Mouse (Mus musculus): ENCODE results near the gene Slc5a6. TPM values are rescaled to one million over a fixed set of nuclear protein-coding genes. Genes with fewer than 3 reads are reported as not detected.
"Not testable (repeated sequence)": the region's sequence is repeated elsewhere in the genome, so short reads cannot be mapped to it uniquely, and the experiment has no call there.

The Slc5a6 gene
- polyA plus RNA-seq, 1 experiment from 2014 or later: 6.5 TPM

GRCm38 (mm10) chr5:31022690-31023089 is 26.0 kb downstream of the Slc5a6 start:
- no peaks in the 10 kb centered on the region for H3K36me3 ChIP-seq (ENCODE audit: control insufficient read depth, insufficient read depth, low read length)
- no peak overlapping the region for H3K4me2 ChIP-seq (ENCODE audit: low read length)
- no peak overlapping the region for H3K4me3 ChIP-seq (ENCODE audit: control insufficient read depth in 1 of 2, insufficient read depth in 1 of 2, low read depth in 1 of 2, low read length in 2 of 2)
- no peak for ATAC-seq (ENCODE audit: insufficient number of reproducible peaks, insufficient read depth, low FRiP score, low read depth)
- H3K9ac ChIP-seq (ENCODE audit: low read length): no peak overlapping the region
- H3K27me3 ChIP-seq (ENCODE audit: control insufficient read depth, insufficient read depth, low read length): no peaks in the 10 kb centered on the region
- 68% methylated on average over 1 of the region's 1 CpGs for WGBS
- H3K27ac ChIP-seq (replicated peaks in 1 of 2; ENCODE audit: control insufficient read depth in 1 of 2, insufficient read depth in 1 of 2, low read depth in 2 of 2, low read length in 2 of 2): no peak overlapping the region
- no peaks in the 10 kb centered on the region for H3K4me1 ChIP-seq (ENCODE audit: control insufficient read depth in 2 of 2, insufficient read depth in 2 of 2, low read length in 2 of 2)
- no peaks in the 10 kb centered on the region for H3K9me3 ChIP-seq (ENCODE audit: control insufficient read depth, low read length)

- not testable (repeated sequence) for H3K4me2 ChIP-seq (ENCODE audit: low read length); H3K4me1 ChIP-seq (ENCODE audit: control insufficient read depth in 2 of 2, insufficient read depth in 2 of 2, low read length in 2 of 2); H3K4me3 ChIP-seq (ENCODE audit: control insufficient read depth in 1 of 2, insufficient read depth in 1 of 2, low read depth in 1 of 2, low read length in 2 of 2); H3K27ac ChIP-seq (replicated peaks in 1 of 2; ENCODE audit: control insufficient read depth in 1 of 2, insufficient read depth in 1 of 2, low read depth in 2 of 2, low read length in 2 of 2); H3K9ac ChIP-seq (ENCODE audit: low read length); ATAC-seq (ENCODE audit: insufficient number of reproducible peaks, insufficient read depth, low FRiP score, low read depth); H3K27me3 ChIP-seq (ENCODE audit: control insufficient read depth, insufficient read depth, low read length); H3K36me3 ChIP-seq (ENCODE audit: control insufficient read depth, insufficient read depth, low read length); H3K9me3 ChIP-seq (ENCODE audit: control insufficient read depth, low read length)
- 92% methylated on average over 4 of the region's 5 CpGs for WGBS
Measured at GRCm38 (mm10) chr5:31021790-31022189, 26.9 kb downstream of the Slc5a6 start.

DNA sequence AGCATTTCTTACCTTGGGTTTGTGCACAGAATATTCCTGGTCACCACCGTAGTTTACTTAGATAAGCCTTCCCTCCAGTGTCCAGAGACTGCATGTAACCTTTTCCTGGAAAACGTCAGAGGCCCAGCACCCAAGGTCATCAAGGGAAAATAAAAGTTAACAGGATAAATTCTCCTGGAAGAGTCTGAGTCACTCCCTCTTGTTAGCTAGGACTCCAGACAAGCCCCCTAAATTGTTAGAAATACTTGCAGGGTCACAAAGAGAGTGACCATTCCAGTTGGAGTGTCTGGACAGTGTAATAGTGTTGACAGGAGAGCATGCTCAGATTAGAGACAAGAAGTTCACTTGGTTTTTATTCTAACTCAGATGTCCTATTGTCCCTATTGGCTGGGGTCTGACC is 32.8 kb downstream of the Slc5a6 start:
- no peaks in the 10 kb centered on the region for H3K9me3 ChIP-seq (ENCODE audit: control insufficient read depth, low read length)
- no peak overlapping the region for H3K9ac ChIP-seq (ENCODE audit: low read length)
- H3K27me3 ChIP-seq (ENCODE audit: control insufficient read depth, insufficient read depth, low read length): no peaks in the 10 kb centered on the region
- no peaks in the 10 kb centered on the region for H3K36me3 ChIP-seq (ENCODE audit: control insufficient read depth, insufficient read depth, low read length)
- 4% methylated on average over 2 of the region's 2 CpGs for WGBS
- ATAC-seq (ENCODE audit: insufficient number of reproducible peaks, insufficient read depth, low FRiP score, low read depth): no peak
- peaks cover 3% of the 10 kb centered on the region in 2 experiments; a peak in 2 of 4 replicates for H3K4me1 ChIP-seq (ENCODE audit: control insufficient read depth in 2 of 2, insufficient read depth in 2 of 2, low read length in 2 of 2)
- H3K4me3 ChIP-seq (ENCODE audit: control insufficient read depth in 1 of 2, insufficient read depth in 1 of 2, low read depth in 1 of 2, low read length in 2 of 2): no peak overlapping the region
- no peak overlapping the region for H3K4me2 ChIP-seq (ENCODE audit: low read length)
- H3K27ac ChIP-seq (replicated peaks in 1 of 2; ENCODE audit: control insufficient read depth in 1 of 2, insufficient read depth in 1 of 2, low read depth in 2 of 2, low read length in 2 of 2): peak overlapping the region; percentile 24 to 46; a peak in 3 of 4 replicates

- no peak overlapping the region for H3K9ac ChIP-seq (ENCODE audit: low read length)
- no peak overlapping the region for H3K4me3 ChIP-seq (ENCODE audit: control insufficient read depth in 1 of 2, insufficient read depth in 1 of 2, low read depth in 1 of 2, low read length in 2 of 2)
- H3K4me1 ChIP-seq (ENCODE audit: control insufficient read depth in 2 of 2, insufficient read depth in 2 of 2, low read length in 2 of 2): peaks cover 3% of the 10 kb centered on the region in 2 experiments; a peak in 2 of 4 replicates
- H3K36me3 ChIP-seq (ENCODE audit: control insufficient read depth, insufficient read depth, low read length): no peaks in the 10 kb centered on the region
- H3K27ac ChIP-seq (replicated peaks in 1 of 2; ENCODE audit: control insufficient read depth in 1 of 2, insufficient read depth in 1 of 2, low read depth in 2 of 2, low read length in 2 of 2): no peak overlapping the region
- no peaks in the 10 kb centered on the region for H3K9me3 ChIP-seq (ENCODE audit: control insufficient read depth, low read length)
- 75% methylated on average over 3 of the region's 3 CpGs for WGBS
- no peaks in the 10 kb centered on the region for H3K27me3 ChIP-seq (ENCODE audit: control insufficient read depth, insufficient read depth, low read length)
- no peak for ATAC-seq (ENCODE audit: insufficient number of reproducible peaks, insufficient read depth, low FRiP score, low read depth)
- H3K4me2 ChIP-seq (ENCODE audit: low read length): no peak overlapping the region
Measured at GRCm38 (mm10) chr5:31012737-31013136, 36.0 kb downstream of the Slc5a6 start.

GRCm38 (mm10) chr5:31004184-31004583 is 44.5 kb downstream of the Slc5a6 start:
- Histone ChIP-seq H3K9ac (ENCODE audit: low read length) (no peak overlapping the region), H3K36me3 (ENCODE audit: control insufficient read depth, insufficient read depth, low read length) (no peaks in the 10 kb centered on the region), H3K9me3 (ENCODE audit: control insufficient read depth, low read length) (no peaks in the 10 kb centered on the region), H3K4me3 (ENCODE audit: control insufficient read depth in 1 of 2, insufficient read depth in 1 of 2, low read depth in 1 of 2, low read length in 2 of 2) (no peak overlapping the region), H3K4me2 (ENCODE audit: low read length) (no peak overlapping the region), H3K27ac (replicated peaks in 1 of 2; ENCODE audit: control insufficient read depth in 1 of 2, insufficient read depth in 1 of 2, low read depth in 2 of 2, low read length in 2 of 2) (no peak overlapping the region), H3K27me3 (ENCODE audit: control insufficient read depth, insufficient read depth, low read length) (no peaks in the 10 kb centered on the region), H3K4me1 (ENCODE audit: control insufficient read depth in 2 of 2, insufficient read depth in 2 of 2, low read length in 2 of 2) (peaks cover 4 to 5% of the 10 kb centered on the region in 2 experiments; a peak in 2 of 4 replicates)
- WGBS: 1% methylated on average over 5 of the region's 5 CpGs
- ATAC-seq (ENCODE audit: insufficient number of reproducible peaks, insufficient read depth, low FRiP score, low read depth): no peak

DNA sequence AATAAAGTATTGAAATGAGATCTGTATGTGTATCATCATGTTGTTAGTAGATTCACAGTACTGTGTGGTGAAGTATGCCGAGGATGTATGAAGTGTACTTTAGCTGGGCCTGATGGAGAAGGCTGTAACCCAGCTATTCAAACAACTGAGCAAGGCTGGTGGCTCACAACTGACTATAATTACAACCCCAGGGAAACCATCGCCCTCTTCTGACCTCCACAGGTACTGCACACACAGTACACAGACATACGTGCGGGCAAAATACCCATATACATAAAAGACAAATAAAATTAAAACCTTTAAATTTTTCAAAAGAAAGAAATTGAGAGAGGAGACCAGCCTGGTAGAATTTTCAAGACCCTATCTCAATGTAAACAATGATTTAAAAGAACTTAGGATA is 47.2 kb downstream of the Slc5a6 start:
- H3K4me3 ChIP-seq (ENCODE audit: control insufficient read depth in 1 of 2, insufficient read depth in 1 of 2, low read depth in 1 of 2, low read length in 2 of 2): no peak overlapping the region
- no peaks in the 10 kb centered on the region for H3K36me3 ChIP-seq (ENCODE audit: control insufficient read depth, insufficient read depth, low read length)
- no peak overlapping the region for H3K9ac ChIP-seq (ENCODE audit: low read length)
- no peaks in the 10 kb centered on the region for H3K27me3 ChIP-seq (ENCODE audit: control insufficient read depth, insufficient read depth, low read length)
- no peak overlapping the region for H3K27ac ChIP-seq (replicated peaks in 1 of 2; ENCODE audit: control insufficient read depth in 1 of 2, insufficient read depth in 1 of 2, low read depth in 2 of 2, low read length in 2 of 2)
- ATAC-seq (ENCODE audit: insufficient number of reproducible peaks, insufficient read depth, low FRiP score, low read depth): no peak
- peaks cover 4 to 5% of the 10 kb centered on the region in 2 experiments; a peak in 2 of 4 replicates for H3K4me1 ChIP-seq (ENCODE audit: control insufficient read depth in 2 of 2, insufficient read depth in 2 of 2, low read length in 2 of 2)
- H3K9me3 ChIP-seq (ENCODE audit: control insufficient read depth, low read length): no peaks in the 10 kb centered on the region
- WGBS: 79% methylated on average over 4 of the region's 4 CpGs
- no peak overlapping the region for H3K4me2 ChIP-seq (ENCODE audit: low read length)

DNA sequence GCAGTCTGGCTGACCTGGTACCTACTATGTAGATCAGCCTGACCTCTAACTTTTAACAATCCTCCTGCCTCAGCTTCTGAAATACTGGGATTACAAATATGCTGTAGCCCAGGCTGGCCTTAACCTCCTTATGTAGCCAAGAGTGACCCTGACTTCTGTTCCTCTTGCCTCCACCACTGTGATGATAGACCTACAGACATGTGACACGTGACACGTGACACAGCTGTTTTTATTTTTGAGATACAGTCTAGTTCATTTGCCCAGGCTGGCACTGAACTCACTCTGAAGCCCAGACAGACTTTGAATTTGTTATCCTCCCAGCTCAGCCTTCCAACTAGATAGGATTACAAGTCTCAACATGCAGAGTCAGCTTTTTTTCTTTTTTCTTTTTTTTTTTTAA is 47.7 kb downstream of the Slc5a6 start:
- no peak overlapping the region for H3K4me2 ChIP-seq (ENCODE audit: low read length)
- WGBS: 72% methylated on average over 2 of the region's 2 CpGs
- H3K4me1 ChIP-seq (ENCODE audit: control insufficient read depth in 2 of 2, insufficient read depth in 2 of 2, low read length in 2 of 2): peaks cover 4 to 5% of the 10 kb centered on the region in 2 experiments; a peak in 2 of 4 replicates
- no peak overlapping the region for H3K9ac ChIP-seq (ENCODE audit: low read length)
- H3K4me3 ChIP-seq (ENCODE audit: control insufficient read depth in 1 of 2, insufficient read depth in 1 of 2, low read depth in 1 of 2, low read length in 2 of 2): no peak overlapping the region
- H3K27me3 ChIP-seq (ENCODE audit: control insufficient read depth, insufficient read depth, low read length): no peaks in the 10 kb centered on the region
- no peak for ATAC-seq (ENCODE audit: insufficient number of reproducible peaks, insufficient read depth, low FRiP score, low read depth)
- no peaks in the 10 kb centered on the region for H3K9me3 ChIP-seq (ENCODE audit: control insufficient read depth, low read length)
- H3K36me3 ChIP-seq (ENCODE audit: control insufficient read depth, insufficient read depth, low read length): no peaks in the 10 kb centered on the region
- H3K27ac ChIP-seq (replicated peaks in 1 of 2; ENCODE audit: control insufficient read depth in 1 of 2, insufficient read depth in 1 of 2, low read depth in 2 of 2, low read length in 2 of 2): no peak overlapping the region

- Histone ChIP-seq H3K27ac (replicated peaks in 1 of 2; ENCODE audit: control insufficient read depth in 1 of 2, insufficient read depth in 1 of 2, low read depth in 2 of 2, low read length in 2 of 2) (peak overlapping the region; percentile 28 to 43; a peak in 1 of 4 replicates), H3K9ac (ENCODE audit: low read length) (no peak overlapping the region), H3K9me3 (ENCODE audit: control insufficient read depth, low read length) (no peaks in the 10 kb centered on the region), H3K36me3 (ENCODE audit: control insufficient read depth, insufficient read depth, low read length) (no peaks in the 10 kb centered on the region), H3K4me3 (ENCODE audit: control insufficient read depth in 1 of 2, insufficient read depth in 1 of 2, low read depth in 1 of 2, low read length in 2 of 2) (no peak overlapping the region), H3K27me3 (ENCODE audit: control insufficient read depth, insufficient read depth, low read length) (no peaks in the 10 kb centered on the region), H3K4me1 (ENCODE audit: control insufficient read depth in 2 of 2, insufficient read depth in 2 of 2, low read length in 2 of 2) (peaks cover 4 to 11% of the 10 kb centered on the region in 2 experiments), H3K4me2 (ENCODE audit: low read length) (no peak overlapping the region)
- ATAC-seq (ENCODE audit: insufficient number of reproducible peaks, insufficient read depth, low FRiP score, low read depth): no peak
- WGBS: 40% methylated on average over 7 of the region's 7 CpGs
Measured at GRCm38 (mm10) chr5:31000122-31000521, 48.6 kb downstream of the Slc5a6 start.

All from heart, embryonic 14.5 days (tissue).